24 mouse cellular contexts compared by ENCODE assay signal in genomic region chr11:106351253-106351652, GRCm38 (mm10). TPM values are rescaled to one million over a fixed set of nuclear protein-coding genes. Genes with fewer than 3 reads are reported as not detected.
"Had no signal": no experiment of that assay in that cellular context is flagged by ENCODE, and none has a peak within 500 bp of the region (broad histone marks: within the 10 kb centered on the region; RNA-seq: fewer than 3 reads in every experiment).

No protein-coding gene starts in this region.

- H3K27ac ChIP-seq: limb, embryonic 12.5 days; limb, embryonic 15.5 days; liver, embryonic 15.5 days; macrophage had no signal

- H3K4me2 ChIP-seq: limb, embryonic 12.5 days; limb, embryonic 15.5 days; liver, embryonic 11.5 days; liver, embryonic 15.5 days had no signal

- H3K27me3 ChIP-seq: limb, embryonic 15.5 days; liver, embryonic 15.5 days had no signal

- DNase-seq: kidney, adult 18-20 months; kidney, adult 9 months; kidney, postnatal 14 days; lung, adult 2 months; lung, postnatal 14 days; midbrain, embryonic 14.5 days; thymus, adult 2 months; thymus, postnatal 14 days; thymus, postnatal 4 days had no signal

- H3K4me1 ChIP-seq: limb, embryonic 15.5 days had no signal

- H3K9me3 ChIP-seq: limb, embryonic 12.5 days; limb, embryonic 15.5 days; liver, embryonic 15.5 days had no signal

- H3K9ac ChIP-seq: limb, embryonic 12.5 days; limb, embryonic 15.5 days; liver, embryonic 15.5 days had no signal

- H3K36me3 ChIP-seq: limb, embryonic 12.5 days; limb, embryonic 15.5 days; liver, embryonic 15.5 days had no signal

- H3K4me3 ChIP-seq: limb, embryonic 12.5 days; limb, embryonic 15.5 days; liver, embryonic 15.5 days had no signal

RNA-seq across cellular contexts. Expression of gene Scn4a, which starts 1.8 kb away (rescaled TPM):
- total RNA-seq: layer of hippocampus, postnatal 14 days; left cerebral cortex, postnatal 25 days had no signal
- polyA plus RNA-seq: liver, embryonic 11.5 days; midbrain, embryonic 14.5 days; neural tube, embryonic 14.5 days had no signal

RNA-seq across cellular contexts. Expression of gene Prr29, which starts 14.0 kb away (rescaled TPM):
- total RNA-seq: layer of hippocampus, adult 18-20 months; left cerebral cortex, postnatal 25 days; megakaryocyte, adult 5-6 weeks; monocyte, adult 5-6 weeks had no signal
- polyA plus RNA-seq: limb, embryonic 12.5 days; liver, embryonic 11.5 days; liver, embryonic 15.5 days; macrophage; midbrain, embryonic 14.5 days; neural tube, embryonic 11.5 days; neural tube, embryonic 14.5 days had no signal

RNA-seq across cellular contexts. Expression of gene Cd79b, which starts 36.7 kb away (rescaled TPM):
- total RNA-seq: layer of hippocampus, adult 18-20 months had no signal

RNA-seq across cellular contexts. Expression of gene Gh, which starts 49.6 kb away (rescaled TPM):
- total RNA-seq: layer of hippocampus, adult 18-20 months; layer of hippocampus, postnatal 14 days; left cerebral cortex, postnatal 25 days; megakaryocyte, adult 5-6 weeks; monocyte, adult 5-6 weeks had no signal
- polyA plus RNA-seq: kidney, embryonic 16.5 days; limb, embryonic 12.5 days; limb, embryonic 15.5 days; liver, embryonic 11.5 days; liver, embryonic 15.5 days; lung, embryonic 16.5 days; macrophage; midbrain, embryonic 14.5 days; neural tube, embryonic 11.5 days; neural tube, embryonic 14.5 days; stomach, embryonic 16.5 days had no signal
